Mouse (Mus musculus) brown adipose tissue, adult 24 weeks (tissue): ENCODE data around the gene Wnt11. TPM values are rescaled to one million over a fixed set of nuclear protein-coding genes. Genes with fewer than 3 reads are reported as not detected.

Experiments used
- H3K27ac ChIP-seq: fragments of 200-500 bp; replicated peaks from 2 replicates; pipeline ENCODE4 v1.5.1; 2012; ENCODE audit warnings: low read depth, mild to moderate bottlenecking, low read length
- H3K4me1 ChIP-seq: fragments of 200-500 bp; 2 replicates; pipeline ENCODE4 v1.6.1; 2012; ENCODE audit warnings: low read length, mixed read lengths; ENCODE audit not compliant: control insufficient read depth, insufficient read depth, insufficient read length
- H3K4me3 ChIP-seq: fragments of 200-500 bp; 2 replicates; pipeline ENCODE4 v1.5.1; 2012; ENCODE audit warnings: low read depth, mild to moderate bottlenecking, low read length, moderate library complexity; ENCODE audit not compliant: insufficient read depth
- polyA plus RNA-seq: library from polyadenylated mRNA; stranded (reverse); fragments of >200 nt; gene quantifications from 2 replicates; pipeline ENCODE4 v1.2.4, GENCODE M21; 2012; ENCODE audit not compliant: missing spikeins, insufficient read depth, insufficient read length

The Wnt11 gene
- polyA plus RNA-seq, 1 experiment = 5.5 TPM

DNA sequence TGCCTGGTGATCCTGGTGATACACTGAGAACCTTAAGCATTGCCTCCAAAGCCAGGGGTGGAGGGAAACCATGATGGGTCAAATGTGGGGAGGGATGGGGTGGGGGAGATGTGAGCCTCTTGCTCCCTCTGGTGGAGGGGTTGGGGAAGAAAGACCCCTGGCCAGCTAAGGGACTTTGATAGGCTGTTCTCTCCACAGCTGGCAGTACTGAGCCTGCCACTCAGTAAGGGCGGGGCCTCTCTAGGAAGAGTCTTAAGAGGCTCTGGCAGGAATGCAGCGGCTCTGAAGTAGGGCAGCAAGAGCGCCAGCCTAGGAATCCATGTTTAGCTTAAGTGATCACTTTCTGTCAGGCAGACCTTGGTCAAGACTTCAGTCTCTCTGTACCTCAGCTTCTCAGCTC lies 6.9 kb downstream of the Wnt11 start:
- H3K4me3 ChIP-seq = no peak overlapping the region
- H3K27ac ChIP-seq = no peak overlapping the region
- H3K4me1 ChIP-seq = no peaks in the 10 kb centered on the region

DNA sequence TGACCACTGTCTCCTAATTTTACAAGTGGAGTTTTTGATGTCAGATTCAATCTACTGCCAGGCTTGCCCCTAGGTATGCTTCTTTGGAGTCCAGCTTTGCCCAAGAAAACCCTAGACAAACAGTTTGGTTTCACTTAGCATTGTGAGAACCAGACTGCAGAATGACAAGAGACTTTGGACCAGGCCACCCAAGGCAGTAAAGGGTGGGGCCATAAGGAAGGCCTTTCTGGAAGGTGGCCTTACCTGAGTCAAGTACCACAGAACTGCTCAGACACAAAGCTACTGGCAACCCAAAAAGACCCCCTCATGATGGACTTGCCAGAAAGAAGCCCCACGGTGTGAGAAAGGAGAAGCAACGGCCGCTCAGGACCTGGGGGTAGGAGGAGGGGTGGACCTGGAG lies 8.1 kb downstream of the Wnt11 start:
- H3K4me1 ChIP-seq = no peaks in the 10 kb centered on the region
- no peak overlapping the region for H3K27ac ChIP-seq
- no peak overlapping the region for H3K4me3 ChIP-seq

DNA sequence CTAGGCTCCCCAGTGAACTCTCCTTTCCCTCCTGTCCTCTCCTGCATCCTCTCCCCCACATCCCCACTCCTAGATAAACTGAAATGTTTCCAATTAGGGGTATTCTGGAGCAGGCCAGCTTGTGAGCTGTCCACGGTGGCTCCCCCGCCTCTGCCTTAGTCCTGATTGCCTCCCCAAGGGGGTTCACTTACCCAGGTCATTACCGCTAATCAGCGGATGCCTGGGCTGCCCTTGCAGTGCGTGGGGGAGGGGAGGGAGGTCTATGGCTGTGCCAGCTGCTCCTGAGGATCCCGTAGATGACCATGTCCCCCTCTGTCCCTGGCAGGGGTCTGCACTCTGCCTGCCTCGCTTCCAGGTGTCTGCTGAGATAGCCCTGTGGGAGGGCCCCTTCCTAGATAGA lies 8.7 kb downstream of the Wnt11 start:
- no peaks in the 10 kb centered on the region for H3K4me1 ChIP-seq

DNA sequence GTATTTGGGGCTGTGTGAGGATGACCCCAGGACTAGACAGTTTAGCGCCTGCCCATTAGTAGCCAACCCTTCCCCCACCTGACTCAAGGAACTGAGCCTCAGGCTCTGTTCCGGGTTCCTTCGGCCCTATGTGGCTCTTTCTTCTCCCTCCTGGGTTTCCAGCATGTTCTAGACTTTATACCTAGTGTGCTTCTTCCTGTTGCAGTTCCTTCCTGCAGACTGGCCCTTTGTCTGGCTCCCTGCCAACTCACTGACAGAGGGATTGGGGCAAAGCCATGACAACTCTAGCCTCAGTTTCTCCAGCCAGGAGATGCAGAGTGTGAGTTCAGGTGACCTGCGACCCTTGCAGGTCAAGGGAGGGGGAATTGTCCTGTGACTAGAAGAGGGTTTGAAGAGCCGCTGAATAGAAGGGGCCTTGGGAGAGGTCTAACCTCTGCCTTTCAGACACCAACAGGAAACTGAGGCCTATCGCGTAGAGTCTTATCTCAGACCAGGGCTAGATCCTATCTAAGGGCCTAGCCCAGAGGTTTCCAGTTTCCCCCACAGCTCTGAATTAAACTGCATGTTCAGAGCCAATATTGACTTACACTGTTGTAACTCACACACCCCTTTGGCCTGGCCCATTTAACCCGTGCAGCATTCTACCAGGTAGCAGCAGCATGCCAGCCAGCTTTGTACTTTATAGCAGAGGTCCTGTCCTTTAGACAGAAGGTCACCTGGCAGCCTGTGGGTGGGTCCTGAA lies 14.2 kb downstream of the Wnt11 start:
- peaks cover 4% of the 10 kb centered on the region; the same call in 1 of the 2 replicates for H3K4me1 ChIP-seq
- H3K27ac ChIP-seq = no peak overlapping the region
- no peak overlapping the region for H3K4me3 ChIP-seq

More for the DNA sequence above, 8.7 kb downstream of the Wnt11 start:
- Histone ChIP-seq H3K4me3 (no peak overlapping the region), H3K27ac (no peak overlapping the region)

DNA sequence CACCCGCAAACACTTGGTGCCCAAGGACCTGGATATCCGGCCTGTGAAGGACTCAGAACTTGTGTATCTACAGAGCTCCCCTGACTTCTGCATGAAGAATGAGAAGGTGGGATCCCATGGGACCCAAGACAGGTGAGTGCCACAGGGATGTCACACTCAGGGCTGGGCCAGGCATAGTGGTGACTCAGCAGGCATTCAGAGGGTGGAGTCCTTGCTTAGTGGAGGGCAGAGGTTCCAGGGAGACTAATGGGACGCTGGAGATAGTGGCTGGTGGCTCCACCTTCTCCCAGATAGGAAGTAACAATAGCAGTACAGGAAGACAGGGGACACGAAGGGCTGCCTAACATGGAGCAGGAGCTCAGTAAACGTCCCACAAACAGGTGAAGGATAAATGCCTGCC lies 15.5 kb downstream of the Wnt11 start:
- no peak overlapping the region for H3K4me3 ChIP-seq
- peaks cover 10% of the 10 kb centered on the region for H3K4me1 ChIP-seq
- H3K27ac ChIP-seq = no peak overlapping the region

DNA sequence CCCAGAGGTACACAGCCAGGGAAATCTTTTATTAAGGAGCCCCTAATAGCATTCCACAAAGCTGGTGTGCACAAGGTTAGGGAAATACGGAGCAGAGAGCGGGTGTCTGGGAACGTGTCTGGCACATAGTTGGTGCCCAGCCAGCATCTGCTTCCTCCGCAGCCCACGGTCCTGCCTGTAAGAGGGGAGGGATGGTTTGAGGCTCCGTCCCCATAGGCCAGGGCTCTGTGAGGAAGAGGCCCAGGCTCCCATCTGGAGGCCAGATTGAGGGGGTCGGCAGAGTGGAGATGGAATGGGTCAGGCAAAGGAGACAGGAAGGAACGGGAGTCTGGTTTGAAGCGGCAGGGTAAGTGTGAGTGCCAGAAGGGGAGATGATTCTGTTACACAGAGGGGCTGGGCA lies 16.3 kb downstream of the Wnt11 start:
- Histone ChIP-seq H3K27ac (no peak overlapping the region), H3K4me1 (peaks cover 10% of the 10 kb centered on the region), H3K4me3 (no peak overlapping the region)

DNA sequence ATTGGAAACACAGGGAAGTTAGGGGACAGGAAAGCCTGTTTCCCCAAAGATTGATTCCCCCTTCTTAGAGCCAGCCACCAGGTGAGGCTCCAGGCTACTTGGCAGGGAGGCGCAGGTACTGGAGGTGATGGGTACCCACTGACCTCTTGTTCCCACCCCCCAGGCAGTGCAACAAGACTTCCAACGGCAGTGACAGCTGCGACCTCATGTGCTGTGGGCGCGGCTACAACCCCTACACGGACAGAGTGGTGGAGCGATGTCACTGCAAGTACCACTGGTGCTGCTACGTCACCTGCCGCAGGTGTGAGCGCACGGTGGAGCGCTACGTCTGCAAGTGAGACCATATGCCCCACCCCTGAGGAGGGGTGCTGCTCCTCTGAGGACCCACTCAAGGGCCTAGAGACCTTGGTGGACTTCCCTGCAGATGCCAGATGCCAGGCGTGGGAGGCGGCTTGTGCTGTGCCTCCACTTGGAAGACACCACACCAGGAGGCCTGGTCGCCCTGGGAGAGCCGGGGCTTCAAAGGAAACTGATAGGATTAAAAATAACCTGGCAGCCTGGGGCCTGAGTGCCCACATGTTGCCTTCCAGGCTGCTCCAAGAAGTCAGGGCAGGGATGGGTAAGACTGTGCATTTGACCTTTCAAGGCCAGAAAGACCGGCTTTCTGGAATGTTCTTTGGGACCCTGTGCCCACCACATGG lies 18.2 kb downstream of the Wnt11 start:
- Histone ChIP-seq H3K4me1 (peaks cover 10% of the 10 kb centered on the region), H3K4me3 (no peak overlapping the region), H3K27ac (0 out of 2 replicates have a peak overlapping the region, but pooled peaks have one; percentile 26)

DNA sequence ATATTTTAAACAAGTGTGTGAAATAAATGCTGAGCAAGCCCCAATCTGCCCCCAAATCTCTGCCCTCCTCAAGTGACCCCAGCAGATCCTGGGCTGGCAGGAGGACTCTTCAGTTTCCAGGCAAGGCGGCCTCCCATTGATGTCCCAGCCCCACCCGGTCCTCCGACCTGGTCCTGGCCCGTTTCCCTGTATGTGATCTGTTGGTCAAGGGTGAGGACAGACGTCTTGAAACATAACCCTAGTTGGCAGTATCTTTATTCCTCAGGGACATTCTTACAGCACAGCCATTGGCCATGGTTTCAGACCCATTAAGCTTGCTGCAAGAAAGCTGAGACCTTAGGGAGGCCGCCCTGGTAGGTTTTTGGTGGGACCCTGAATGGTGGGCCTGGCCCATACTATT lies 18.9 kb downstream of the Wnt11 start:
- Histone ChIP-seq H3K27ac (no peak overlapping the region; the same call in 1 of the 2 replicates), H3K4me1 (peaks cover 10% of the 10 kb centered on the region), H3K4me3 (no peak overlapping the region)

DNA sequence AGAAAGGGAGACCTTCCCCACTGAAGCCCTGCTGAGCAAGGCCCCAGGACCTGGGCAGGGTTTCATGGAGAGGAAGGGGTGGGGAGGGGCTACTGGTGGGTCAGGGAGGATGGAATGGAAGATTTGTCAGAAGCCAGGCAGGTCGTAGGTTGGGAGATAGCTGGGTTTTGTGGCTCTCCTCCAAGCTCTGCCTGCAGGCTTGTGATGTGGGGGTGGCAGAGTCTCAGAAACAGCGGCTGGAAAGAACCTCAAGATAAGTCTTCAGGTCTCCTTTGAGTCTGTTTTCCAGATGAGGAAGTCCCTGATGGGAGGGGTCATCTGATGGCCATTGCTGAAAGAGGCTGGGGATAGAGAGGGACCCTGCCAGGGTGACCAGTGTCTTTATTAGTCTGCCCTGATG lies 20.5 kb downstream of the Wnt11 start:
- H3K27ac ChIP-seq = no peak overlapping the region
- no peak overlapping the region for H3K4me3 ChIP-seq
- peaks cover 10% of the 10 kb centered on the region for H3K4me1 ChIP-seq

DNA sequence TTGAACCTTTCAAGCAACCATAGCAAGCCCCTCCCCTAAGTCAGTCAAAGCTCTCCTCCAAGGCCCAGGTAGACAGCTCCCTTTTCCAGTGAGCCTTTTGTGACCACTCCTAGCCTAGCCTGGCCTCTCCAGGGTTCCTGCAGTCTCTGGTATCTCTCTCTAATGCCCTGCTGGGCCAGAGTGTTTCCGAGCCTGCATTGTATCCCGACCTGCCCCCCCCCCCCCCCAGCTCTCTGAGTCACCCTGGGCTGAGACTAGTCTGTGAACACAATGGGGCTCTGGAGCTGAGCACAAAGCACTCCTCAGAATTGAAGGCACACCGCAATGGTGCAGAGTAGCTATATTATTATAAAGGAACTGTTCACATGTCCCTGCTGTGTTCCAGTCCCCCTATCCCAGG lies 21.2 kb downstream of the Wnt11 start:
- Histone ChIP-seq H3K27ac (no peak overlapping the region), H3K4me1 (peaks cover 10% of the 10 kb centered on the region), H3K4me3 (no peak overlapping the region)

DNA sequence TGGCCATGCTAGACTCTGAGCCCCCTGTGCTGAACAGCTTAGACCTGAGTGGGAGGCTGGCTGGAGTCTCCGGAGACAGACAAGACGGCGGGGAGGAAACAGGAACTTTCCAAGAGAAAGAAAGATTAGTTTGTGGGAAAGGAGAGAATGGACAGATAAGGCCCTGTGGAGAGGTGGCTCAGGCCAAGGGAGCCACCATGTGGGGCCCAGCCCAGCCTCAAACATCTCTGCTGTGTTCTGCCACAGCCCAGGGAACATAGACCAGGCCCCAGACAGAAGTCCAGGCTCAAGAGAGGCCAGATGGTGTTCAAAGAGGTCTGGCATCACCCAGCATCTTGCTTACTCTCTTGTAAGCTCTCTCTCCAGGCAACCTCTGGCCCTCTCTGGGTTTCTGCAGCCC lies 22.2 kb downstream of the Wnt11 start:
- Histone ChIP-seq H3K4me1 (peaks cover 10% of the 10 kb centered on the region), H3K27ac (no peak overlapping the region)

DNA sequence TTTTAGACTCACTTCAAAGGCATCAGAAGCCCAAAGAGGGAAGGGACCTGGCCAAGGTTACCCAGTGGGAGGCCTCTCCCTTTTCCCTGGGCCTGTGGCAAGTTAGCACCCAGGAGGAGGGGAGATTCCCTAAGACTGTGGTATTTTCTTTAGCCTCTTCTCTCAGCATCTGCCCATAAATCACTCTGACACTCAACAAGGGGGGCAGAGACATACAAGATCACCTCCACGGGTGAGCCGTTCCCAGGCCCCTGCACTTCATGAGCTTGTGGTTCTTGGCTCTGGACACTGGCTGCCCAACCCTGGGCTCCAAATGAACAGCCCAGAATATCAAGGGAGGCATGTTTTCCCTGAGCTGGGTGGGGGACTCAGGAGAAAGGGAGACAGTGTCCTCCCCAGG lies 26.1 kb downstream of the Wnt11 start:
- Histone ChIP-seq H3K4me3 (no peak overlapping the region), H3K4me1 (no peaks in the 10 kb centered on the region), H3K27ac (no peak overlapping the region)

More for the DNA sequence above, 22.2 kb downstream of the Wnt11 start:
- H3K4me3 ChIP-seq = no peak overlapping the region

DNA sequence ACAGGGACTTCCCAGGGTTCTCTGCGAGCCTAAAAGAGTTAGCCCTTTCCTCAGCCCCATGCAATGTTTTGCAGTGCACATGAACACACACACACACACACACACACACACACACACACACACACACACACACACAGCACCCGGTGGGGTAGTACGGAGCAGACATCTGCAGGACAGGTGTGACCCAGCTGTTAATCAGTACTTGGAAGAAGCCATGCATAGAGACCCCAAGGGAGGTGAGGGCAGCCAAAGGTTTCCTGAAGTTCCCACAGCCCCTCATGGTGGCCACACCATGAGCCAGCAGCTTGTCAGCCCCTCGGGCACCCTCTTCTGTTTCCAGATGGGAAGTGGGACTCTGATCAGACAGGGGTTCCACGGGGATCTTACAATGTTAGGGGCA lies 28.1 kb downstream of the Wnt11 start:
- Histone ChIP-seq H3K27ac (no peak overlapping the region), H3K4me3 (no peak overlapping the region), H3K4me1 (no peaks in the 10 kb centered on the region)

DNA sequence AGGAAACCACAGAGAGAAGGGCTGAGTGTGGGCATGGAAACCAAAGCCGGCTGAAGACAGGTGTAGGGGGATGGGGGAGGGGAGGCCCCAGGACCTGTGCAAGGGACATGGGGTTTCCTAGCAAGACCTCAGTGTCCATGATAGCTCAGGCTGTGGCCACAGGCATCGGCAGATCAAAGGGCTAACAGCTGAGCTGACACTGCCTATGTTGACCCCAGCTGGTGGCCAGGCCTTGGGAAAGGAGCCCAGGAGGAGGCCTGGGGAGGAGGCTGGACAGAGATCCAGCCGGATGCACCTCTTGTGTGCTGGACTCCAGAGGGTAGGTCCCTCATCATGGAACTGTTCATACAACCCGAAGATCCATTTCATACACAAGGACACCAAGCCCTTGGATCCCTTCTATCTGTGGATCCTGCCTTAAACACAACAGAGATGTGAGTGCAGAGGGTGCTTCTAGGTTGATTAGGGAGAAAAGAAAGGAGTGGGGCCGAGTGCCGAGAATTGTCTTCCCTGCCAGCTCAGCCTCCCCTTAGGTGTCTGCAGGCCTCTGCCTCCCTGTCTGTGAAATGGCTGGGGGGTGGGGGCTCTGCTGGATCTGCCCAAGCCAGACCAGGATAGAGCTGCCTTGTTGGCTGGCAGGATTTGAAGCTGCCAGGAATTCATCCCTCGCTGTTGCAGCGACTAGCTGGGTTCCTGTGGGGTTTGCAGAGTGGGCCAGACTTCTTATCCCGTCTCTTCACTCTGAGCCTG lies 29.2 kb downstream of the Wnt11 start:
- no peaks in the 10 kb centered on the region for H3K4me1 ChIP-seq
- no peak overlapping the region for H3K27ac ChIP-seq
- H3K4me3 ChIP-seq = no peak overlapping the region

DNA sequence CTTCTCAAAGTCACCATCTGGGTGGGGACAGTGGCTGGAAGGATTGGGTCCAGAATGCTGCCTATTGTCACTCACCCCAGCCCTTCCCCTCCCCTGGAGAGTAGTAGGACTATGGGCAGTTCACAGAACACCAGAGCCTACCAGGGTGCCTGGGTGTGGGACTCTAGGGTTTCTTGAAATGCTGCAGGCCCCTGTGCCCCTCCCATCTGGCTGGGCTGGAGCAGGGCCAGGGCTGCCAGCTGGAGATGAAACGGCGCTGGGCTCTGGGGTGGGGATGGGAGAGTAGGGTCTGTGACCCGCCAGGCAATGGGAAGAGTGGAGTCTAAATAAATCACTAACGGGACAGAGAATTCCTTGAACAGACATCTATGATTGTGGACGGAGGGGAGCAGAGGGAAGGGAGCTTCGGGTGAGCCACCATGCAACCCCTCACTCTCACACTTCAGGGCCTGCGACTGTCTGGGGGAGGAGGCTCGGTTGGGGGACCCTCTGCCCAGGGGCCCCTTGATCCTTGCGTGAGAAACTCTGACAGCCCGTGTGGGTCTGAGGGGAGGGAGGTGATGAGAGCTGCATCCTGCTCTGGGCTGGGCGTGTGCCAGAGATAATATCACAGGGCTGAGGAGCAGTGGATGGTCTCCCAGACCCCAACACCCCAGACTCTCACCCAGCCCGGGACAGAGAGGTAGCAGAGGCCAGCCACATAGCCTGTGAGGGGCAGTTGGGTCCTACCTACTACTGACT lies 32.3 kb downstream of the Wnt11 start:
- Histone ChIP-seq H3K27ac (no peak overlapping the region), H3K4me3 (no peak overlapping the region), H3K4me1 (no peaks in the 10 kb centered on the region)
